Mouse (Mus musculus): ENCODE data around the gene Nav2.

DNA sequence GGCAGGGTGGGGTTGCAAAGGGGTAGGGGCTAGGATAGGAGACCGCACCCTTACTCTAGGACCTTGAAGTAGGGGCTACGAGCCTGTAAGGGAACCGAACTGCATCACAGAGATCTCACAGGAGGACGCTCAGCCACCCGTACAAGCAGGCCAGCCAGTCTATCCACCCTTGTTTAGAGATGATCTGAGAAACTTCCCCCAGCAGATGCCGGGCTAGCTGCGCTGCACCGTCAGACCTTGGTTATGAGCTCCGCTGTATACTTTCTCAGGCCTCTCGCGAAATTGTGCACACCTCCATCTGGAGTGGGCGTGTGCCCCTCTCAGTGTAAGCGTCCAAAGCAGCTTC is 50.8 kb downstream of the Nav2 start:
- TF ChIP-seq CTCF (IDR thresholded peaks at IDR 0.05; ENCODE audit: extremely low read depth, insufficient read depth, low read length) = no peak
- no peak for TF ChIP-seq POLR2A (IDR thresholded peaks at IDR 0.05; ENCODE audit: extremely low read depth, insufficient read depth, low read length)

All from cortical plate, adult 2 months (tissue).